Mouse (Mus musculus) myocyte (in vitro differentiated cells): ENCODE data around the gene Dusp22. TPM values are rescaled to one million over a fixed set of nuclear protein-coding genes. Genes with fewer than 3 reads are reported as not detected.

ENCODE experiments used
- H3K27me3 ChIP-seq: one replicate; pipeline ENCODE4 v1.6.1; 2011; ENCODE audit not compliant: control insufficient read depth, insufficient read depth, insufficient read length
- H3K36me3 ChIP-seq: one replicate; pipeline ENCODE4 v1.6.1; 2011; ENCODE audit not compliant: control insufficient read depth, insufficient read depth
- H3K4me2 ChIP-seq: one replicate; pipeline ENCODE4 v1.6.1; 2011; ENCODE audit warnings: low read depth, control low read depth
- H3K4me3 ChIP-seq: one replicate; pipeline ENCODE4 v1.5.1; 2011; ENCODE audit warnings: mild to moderate bottlenecking, control low read depth, moderate library complexity
- H3K79me2 ChIP-seq: one replicate; pipeline ENCODE4 v1.6.1; 2011; ENCODE audit not compliant: control insufficient read depth, insufficient read depth
- H3ac ChIP-seq: one replicate; pipeline ENCODE4 v1.6.1; 2011; ENCODE audit not compliant: control insufficient read depth, insufficient read length
- CEBPB ChIP-seq: IDR thresholded peaks from 2 replicates; pipeline ENCODE4 v1.6.1; 2011; ENCODE audit warnings: mild to moderate bottlenecking, moderate library complexity; ENCODE audit not compliant: poor library complexity, insufficient read depth, severe bottlenecking
- E2F4 ChIP-seq: IDR thresholded peaks from one replicate; pipeline ENCODE4 v1.6.1; 2011; ENCODE audit warnings: mild to moderate bottlenecking, control low read depth, moderate library complexity; ENCODE audit not compliant: insufficient read depth
- MAX ChIP-seq: IDR thresholded peaks from one replicate; pipeline ENCODE4 v1.6.1; 2011; ENCODE audit warnings: low read depth, mild to moderate bottlenecking, control low read depth
- MYOD1 ChIP-seq, 3 experiments: IDR thresholded peaks; one replicate each; pipeline ENCODE4 v1.6.1; 2011; ENCODE audit warnings: control low read depth in 2 of 3, low read depth in 2 of 3, mild to moderate bottlenecking in 2 of 3, moderate library complexity in 1 of 3; ENCODE audit not compliant: insufficient read length in 2 of 3, control insufficient read depth in 1 of 3
- MYOG ChIP-seq, 3 experiments: IDR thresholded peaks; one replicate each; pipeline ENCODE4 v1.6.1; 2011; ENCODE audit warnings: control low read depth in 2 of 3, low read depth in 2 of 3, mild to moderate bottlenecking in 2 of 3; ENCODE audit not compliant: insufficient read length in 2 of 3, control insufficient read depth in 1 of 3, insufficient read depth in 1 of 3
- POLR2A ChIP-seq: IDR thresholded peaks from one replicate; pipeline ENCODE4 v1.6.1; 2011; ENCODE audit warnings: low read depth, mild to moderate bottlenecking, control low read depth, moderate library complexity; ENCODE audit not compliant: insufficient read length
- POLR2AphosphoS2 ChIP-seq: IDR thresholded peaks from one replicate; pipeline ENCODE4 v1.6.1; 2011; ENCODE audit warnings: low read depth, control low read depth; ENCODE audit not compliant: insufficient read length
- REST ChIP-seq: IDR thresholded peaks from one replicate; pipeline ENCODE4 v1.6.1; 2011; ENCODE audit warnings: mild to moderate bottlenecking, control low read depth, moderate library complexity; ENCODE audit not compliant: insufficient read depth, insufficient read length
- SRF ChIP-seq: IDR thresholded peaks from one replicate; pipeline ENCODE4 v1.6.1; 2011; ENCODE audit warnings: low read depth; ENCODE audit not compliant: control insufficient read depth, insufficient read length
- TCF12 ChIP-seq: IDR thresholded peaks from one replicate; pipeline ENCODE4 v1.6.1; 2011; ENCODE audit warnings: mild to moderate bottlenecking, control low read depth; ENCODE audit not compliant: poor library complexity, insufficient read depth, severe bottlenecking
- TCF3 ChIP-seq: IDR thresholded peaks from one replicate; pipeline ENCODE4 v1.6.1; 2011; ENCODE audit warnings: low read depth, control low read depth; ENCODE audit not compliant: insufficient read length
- USF1 ChIP-seq: IDR thresholded peaks from one replicate; pipeline ENCODE4 v1.6.1; 2011; ENCODE audit warnings: low read depth, mild to moderate bottlenecking, control low read depth, moderate library complexity
- polyA plus RNA-seq: library from polyadenylated mRNA; unstranded; fragments of >200 nt; fragmentation: generic; extraction: Trizol; gene quantifications from one replicate; pipeline ENCODE4 v1.2.1, GENCODE M21; 2012; ENCODE audit warnings: missing spikeins

The Dusp22 gene
- polyA plus RNA-seq, 1 experiment = 10.4 TPM

GRCm38 (mm10) chr13:30666537-30666936 is 6.7 kb downstream of the Dusp22 start:
- TF ChIP-seq TCF3 = no peak
- TF ChIP-seq MAX = no peak
- no peak for TF ChIP-seq MYOD1 (IDR thresholded peaks at IDR 0.05; ENCODE audit: control insufficient read depth in 1 of 3, insufficient read length in 2 of 3, low read depth in 2 of 3)
- no peak for TF ChIP-seq POLR2A
- TF ChIP-seq SRF = no peak
- no peak for TF ChIP-seq USF1
- no peak for TF ChIP-seq TCF12
- TF ChIP-seq E2F4 = no peak
- TF ChIP-seq REST = no peak
- no peak for TF ChIP-seq MYOG (IDR thresholded peaks at IDR 0.05; ENCODE audit: control insufficient read depth in 1 of 3, insufficient read depth in 1 of 3, insufficient read length in 2 of 3, low read depth in 2 of 3)
- no peak for TF ChIP-seq CEBPB
- no peak for TF ChIP-seq POLR2AphosphoS2
- Histone ChIP-seq H3K36me3 (no peaks in the 10 kb centered on the region), H3ac (no peak overlapping the region), H3K4me2 (no peak overlapping the region), H3K4me3 (no peak overlapping the region), H3K27me3 (no peaks in the 10 kb centered on the region), H3K79me2 (no peaks in the 10 kb centered on the region)

GRCm38 (mm10) chr13:30668301-30668700 is 8.5 kb downstream of the Dusp22 start:
- no peak overlapping the region for H3ac ChIP-seq
- H3K4me2 ChIP-seq = no peak overlapping the region
- H3K27me3 ChIP-seq = no peaks in the 10 kb centered on the region
- no peak overlapping the region for H3K4me3 ChIP-seq
- H3K79me2 ChIP-seq = no peaks in the 10 kb centered on the region
- TF ChIP-seq POLR2AphosphoS2 (no peak), E2F4 (no peak), TCF3 (no peak), USF1 (no peak), MAX (no peak), POLR2A (no peak), REST (no peak), MYOG (IDR thresholded peaks at IDR 0.05; ENCODE audit: control insufficient read depth in 1 of 3, insufficient read depth in 1 of 3, insufficient read length in 2 of 3, low read depth in 2 of 3) (no peak), CEBPB (no peak), SRF (no peak), MYOD1 (IDR thresholded peaks at IDR 0.05; ENCODE audit: control insufficient read depth in 1 of 3, insufficient read length in 2 of 3, low read depth in 2 of 3) (no peak), TCF12 (no peak)
- no peaks in the 10 kb centered on the region for H3K36me3 ChIP-seq

- H3K4me3 ChIP-seq = no peak overlapping the region
- H3K27me3 ChIP-seq = no peaks in the 10 kb centered on the region
- H3K79me2 ChIP-seq = no peaks in the 10 kb centered on the region
- no peak overlapping the region for H3ac ChIP-seq
- TF ChIP-seq TCF12 = no peak
- peak; percentile 93 for TF ChIP-seq CEBPB
- no peak for TF ChIP-seq MYOD1 (IDR thresholded peaks at IDR 0.05; ENCODE audit: control insufficient read depth in 1 of 3, insufficient read length in 2 of 3, low read depth in 2 of 3)
- peak; percentile 82 for TF ChIP-seq USF1
- no peaks in the 10 kb centered on the region for H3K36me3 ChIP-seq
- H3K4me2 ChIP-seq = no peak overlapping the region
Observed at GRCm38 (mm10) chr13:30669277-30669676, 9.5 kb downstream of the Dusp22 start.

DNA sequence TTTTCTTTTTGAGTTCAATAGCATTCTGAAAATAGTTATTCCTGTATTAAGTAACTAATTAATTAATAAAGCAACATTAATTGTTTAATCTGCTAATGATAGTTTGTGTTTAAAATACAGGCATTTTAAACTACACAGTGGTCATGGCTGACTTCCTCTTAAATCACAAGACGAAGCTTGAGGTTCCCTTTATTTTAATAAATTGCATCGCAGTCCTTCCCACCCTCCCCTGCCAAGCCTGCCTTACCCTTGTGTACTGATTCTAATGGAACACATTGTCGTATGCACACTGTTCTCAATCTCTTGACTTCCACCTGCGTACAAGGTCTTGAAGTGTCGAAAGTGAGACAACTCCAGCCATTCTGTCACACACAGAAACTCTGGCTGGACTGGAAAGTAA is 14.1 kb downstream of the Dusp22 start:
- H3ac ChIP-seq = no peak overlapping the region
- H3K36me3 ChIP-seq = no peaks in the 10 kb centered on the region
- TF ChIP-seq USF1 = no peak
- TF ChIP-seq REST = no peak
- no peaks in the 10 kb centered on the region for H3K79me2 ChIP-seq
- H3K4me2 ChIP-seq = no peak overlapping the region
- H3K4me3 ChIP-seq = no peak overlapping the region
- H3K27me3 ChIP-seq = no peaks in the 10 kb centered on the region

- Histone ChIP-seq H3ac (no peak overlapping the region), H3K27me3 (no peaks in the 10 kb centered on the region), H3K4me2 (no peak overlapping the region), H3K79me2 (no peaks in the 10 kb centered on the region), H3K36me3 (no peaks in the 10 kb centered on the region), H3K4me3 (no peak overlapping the region)
- TF ChIP-seq MYOG (IDR thresholded peaks at IDR 0.05; ENCODE audit: control insufficient read depth in 1 of 3, insufficient read depth in 1 of 3, insufficient read length in 2 of 3, low read depth in 2 of 3) (no peak), MYOD1 (IDR thresholded peaks at IDR 0.05; ENCODE audit: control insufficient read depth in 1 of 3, insufficient read length in 2 of 3, low read depth in 2 of 3) (no peak), USF1 (no peak), REST (no peak), MAX (no peak), POLR2AphosphoS2 (no peak), TCF12 (no peak), SRF (no peak), TCF3 (no peak), CEBPB (no peak), E2F4 (no peak), POLR2A (no peak)
Observed at GRCm38 (mm10) chr13:30678822-30679221, 19.0 kb downstream of the Dusp22 start.
